Mouse (Mus musculus): ENCODE data around the gene Cd4. TPM values are rescaled to one million over a fixed set of nuclear protein-coding genes. Genes with fewer than 3 reads are reported as not detected.

Gene Cd4
- 0.09 and 0.39 TPM in 2 replicates for polyA plus RNA-seq (2016; fragmentation: Nextera tagmentation; extraction: Ambion mirVana)

DNA sequence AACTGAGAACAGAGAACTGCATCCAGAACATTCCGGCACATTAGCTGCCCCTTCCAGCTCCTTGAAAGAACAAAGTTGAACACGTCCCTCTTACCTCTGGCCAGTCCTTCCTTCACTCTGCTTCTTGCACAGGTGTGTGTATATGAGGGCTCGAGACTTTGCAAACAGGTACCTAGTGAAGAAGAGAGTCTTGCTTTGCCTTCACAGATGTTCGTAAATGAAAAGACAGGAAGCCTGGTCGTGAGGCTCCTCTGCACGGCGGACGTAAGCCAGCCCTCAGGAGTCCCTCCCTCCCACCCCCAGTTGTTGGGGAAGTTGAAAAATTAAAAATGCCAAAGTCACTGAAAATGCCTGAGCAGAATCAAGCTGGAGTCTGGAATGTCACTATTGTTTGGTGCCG lies at the start of gene Cd4:
TSS of gene Cd4 (minus strand) at position 236 of the 400 bp plus-strand sequence.
- no peaks in the 10 kb centered on the region for H3K4me1 ChIP-seq
- no peaks in the 10 kb centered on the region for H3K27me3 ChIP-seq
- no peaks in the 10 kb centered on the region for H3K36me3 ChIP-seq
- 86% methylated on average over 9 of the region's 9 CpGs for WGBS
- H3K9me3 ChIP-seq = no peaks in the 10 kb centered on the region
- no peak within 1 kb of the TSS for H3K4me2 ChIP-seq (replicated peaks)
- H3K9ac ChIP-seq = no peak within 1 kb of the TSS
- no peak within 1 kb of the TSS for H3K27ac ChIP-seq
- ATAC-seq (ENCODE audit: insufficient number of reproducible peaks, insufficient read depth, low FRiP score, low TSS enrichment) = no peak
- no peak within 1 kb of the TSS for H3K4me3 ChIP-seq

DNA sequence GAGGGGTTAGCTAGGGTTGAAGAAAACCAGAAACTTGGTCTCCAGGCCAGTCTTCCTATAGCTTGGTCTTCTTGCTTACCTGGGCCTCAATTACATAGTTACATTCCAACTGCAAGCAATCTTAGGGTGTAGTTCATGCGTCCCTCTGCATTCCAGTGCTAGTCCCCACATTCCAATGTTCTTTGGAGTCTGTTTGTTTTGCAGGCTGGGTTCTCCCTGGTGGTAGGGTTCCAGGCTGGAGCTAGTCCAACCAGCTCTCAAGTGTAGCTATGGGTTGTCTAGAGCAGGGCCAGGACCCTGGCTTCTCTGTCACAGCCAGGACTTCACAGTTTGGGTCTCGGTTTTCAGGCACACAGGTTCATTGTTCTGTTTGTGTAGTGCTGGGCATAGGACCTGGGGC lies 49.5 kb upstream of the Cd4 start:
- Histone ChIP-seq H3K4me1 (peaks cover 6% of the 10 kb centered on the region), H3K9me3 (no peaks in the 10 kb centered on the region), H3K27me3 (no peaks in the 10 kb centered on the region), H3K4me3 (no peak overlapping the region), H3K9ac (no peak overlapping the region), H3K4me2 (replicated peaks) (no peak overlapping the region), H3K27ac (no peak overlapping the region), H3K36me3 (peaks cover 62% of the 10 kb centered on the region)
- 78% methylated on average over 2 of the region's 2 CpGs for WGBS
- ATAC-seq (ENCODE audit: insufficient number of reproducible peaks, insufficient read depth, low FRiP score, low TSS enrichment) = no peak

DNA sequence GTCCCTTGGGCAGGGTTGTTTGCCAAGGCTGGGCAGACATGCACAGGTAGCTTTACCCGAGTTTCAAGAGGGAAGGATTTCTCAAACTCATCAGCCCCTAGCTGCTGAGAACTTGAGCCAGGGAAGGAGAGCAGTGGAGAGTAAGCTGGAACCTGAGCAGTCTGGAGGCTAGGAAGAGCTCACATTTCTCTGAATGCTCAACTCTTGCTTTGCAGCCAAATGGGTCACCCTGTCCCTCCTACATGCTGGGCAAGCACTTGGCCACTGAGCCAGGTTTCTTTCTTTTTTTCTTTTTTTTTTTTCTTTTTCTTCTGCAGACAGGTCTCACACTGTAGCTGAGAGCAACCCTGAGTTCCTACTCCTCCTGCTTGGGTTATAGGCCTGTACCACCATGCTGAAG lies 48.7 kb upstream of the Cd4 start:
- Histone ChIP-seq H3K4me2 (replicated peaks) (no peak overlapping the region), H3K9me3 (no peaks in the 10 kb centered on the region), H3K4me1 (peaks cover 12% of the 10 kb centered on the region), H3K4me3 (no peak overlapping the region), H3K36me3 (peaks cover 63% of the 10 kb centered on the region), H3K9ac (no peak overlapping the region), H3K27me3 (no peaks in the 10 kb centered on the region), H3K27ac (no peak overlapping the region)
- ATAC-seq (ENCODE audit: insufficient number of reproducible peaks, insufficient read depth, low FRiP score, low TSS enrichment) = no peak
- WGBS = 72% methylated on average over 1 of the region's 1 CpGs

DNA sequence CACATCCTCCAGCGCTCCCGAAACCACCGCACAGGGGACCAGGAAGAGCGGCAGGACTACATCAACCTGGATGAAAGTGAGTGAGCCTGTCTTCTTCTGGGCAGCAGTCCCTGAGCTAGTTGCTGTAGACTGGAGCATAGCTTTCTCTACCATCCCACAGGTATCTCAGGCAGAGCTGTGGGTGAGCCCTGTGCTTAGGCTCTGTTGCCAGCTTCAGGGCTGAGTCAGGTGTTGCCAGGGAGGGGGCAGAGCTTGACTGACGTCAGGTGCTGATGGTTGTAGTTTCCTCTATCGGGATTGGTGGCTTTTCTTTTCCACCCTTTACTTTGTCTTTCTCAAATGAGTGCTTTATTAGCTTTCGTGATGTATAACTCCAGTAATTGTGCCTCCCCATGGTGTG lies 46.6 kb upstream of the Cd4 start:
- ATAC-seq (ENCODE audit: insufficient number of reproducible peaks, insufficient read depth, low FRiP score, low TSS enrichment) = no peak
- Histone ChIP-seq H3K4me3 (no peak overlapping the region), H3K36me3 (peaks cover 61% of the 10 kb centered on the region), H3K9ac (no peak overlapping the region), H3K4me2 (replicated peaks) (no peak overlapping the region), H3K4me1 (peaks cover 17% of the 10 kb centered on the region), H3K27me3 (no peaks in the 10 kb centered on the region), H3K9me3 (no peaks in the 10 kb centered on the region), H3K27ac (no peak overlapping the region)
- 93% methylated on average over 7 of the region's 7 CpGs for WGBS

DNA sequence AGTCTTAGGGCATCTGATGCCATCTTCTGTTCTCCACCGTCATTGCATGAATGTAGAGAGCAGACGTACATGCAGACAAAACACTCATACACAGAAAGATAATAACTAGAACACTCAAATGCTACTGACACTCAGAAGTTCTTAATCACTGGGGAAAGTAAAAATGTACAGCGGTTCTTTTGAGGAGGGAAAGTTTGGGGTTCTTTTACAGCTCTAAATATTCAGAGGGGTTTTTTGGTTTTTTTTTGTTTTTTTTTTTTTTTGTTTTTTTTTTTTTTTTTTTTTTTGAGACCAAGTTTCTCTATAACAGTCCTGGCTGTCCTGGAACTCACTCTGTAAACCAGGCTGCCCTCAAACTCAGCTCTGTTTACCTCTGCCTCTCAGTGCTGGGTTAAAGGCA lies 45.1 kb upstream of the Cd4 start:
- peaks cover 47% of the 10 kb centered on the region for H3K36me3 ChIP-seq
- no peak for ATAC-seq (ENCODE audit: insufficient number of reproducible peaks, insufficient read depth, low FRiP score, low TSS enrichment)
- no peak overlapping the region for H3K27ac ChIP-seq
- H3K4me2 ChIP-seq (replicated peaks) = 0 out of 2 replicates have a peak overlapping the region, but pooled peaks have one; percentile 94
- peak overlapping the region; percentile 15; the same call in 1 of the 2 replicates for H3K9ac ChIP-seq
- no peaks in the 10 kb centered on the region for H3K27me3 ChIP-seq
- 89% methylated on average over 3 of the region's 3 CpGs for WGBS
- H3K9me3 ChIP-seq = no peaks in the 10 kb centered on the region
- 0 out of 2 replicates have a peak overlapping the region, but pooled peaks have one; percentile 93 for H3K4me3 ChIP-seq
- peaks cover 17% of the 10 kb centered on the region for H3K4me1 ChIP-seq

DNA sequence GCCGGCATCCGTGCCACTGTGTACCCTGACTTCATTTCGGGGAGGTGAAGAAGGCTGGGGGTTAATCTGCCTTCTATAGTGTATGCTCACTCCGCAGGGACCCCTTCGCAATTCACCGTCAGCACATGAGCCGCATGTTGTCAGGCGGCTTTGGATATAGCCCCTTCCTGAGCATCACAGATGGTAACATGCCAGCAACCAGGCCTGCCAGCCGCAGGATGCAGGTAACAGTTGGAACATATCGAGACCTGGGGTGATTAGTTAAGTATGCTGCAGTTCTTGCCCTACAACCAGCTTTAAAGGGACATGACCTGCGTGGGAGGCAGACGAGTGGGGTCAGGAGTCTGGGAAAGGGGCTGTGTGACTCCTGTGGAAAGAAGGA lies 44.3 kb upstream of the Cd4 start:
- peak overlapping the region; percentile 98 for H3K9ac ChIP-seq
- H3K4me3 ChIP-seq = peak overlapping the region; percentile 93
- H3K27ac ChIP-seq = peak overlapping the region; percentile 97
- H3K9me3 ChIP-seq = no peaks in the 10 kb centered on the region
- no peaks in the 10 kb centered on the region for H3K27me3 ChIP-seq
- peak overlapping the region; percentile 94 for H3K4me2 ChIP-seq (replicated peaks)
- WGBS = 46% methylated on average over 12 of the region's 12 CpGs
- peaks cover 39% of the 10 kb centered on the region for H3K36me3 ChIP-seq
- ATAC-seq (ENCODE audit: insufficient number of reproducible peaks, insufficient read depth, low FRiP score, low TSS enrichment) = no peak
- peaks cover 17% of the 10 kb centered on the region for H3K4me1 ChIP-seq

DNA sequence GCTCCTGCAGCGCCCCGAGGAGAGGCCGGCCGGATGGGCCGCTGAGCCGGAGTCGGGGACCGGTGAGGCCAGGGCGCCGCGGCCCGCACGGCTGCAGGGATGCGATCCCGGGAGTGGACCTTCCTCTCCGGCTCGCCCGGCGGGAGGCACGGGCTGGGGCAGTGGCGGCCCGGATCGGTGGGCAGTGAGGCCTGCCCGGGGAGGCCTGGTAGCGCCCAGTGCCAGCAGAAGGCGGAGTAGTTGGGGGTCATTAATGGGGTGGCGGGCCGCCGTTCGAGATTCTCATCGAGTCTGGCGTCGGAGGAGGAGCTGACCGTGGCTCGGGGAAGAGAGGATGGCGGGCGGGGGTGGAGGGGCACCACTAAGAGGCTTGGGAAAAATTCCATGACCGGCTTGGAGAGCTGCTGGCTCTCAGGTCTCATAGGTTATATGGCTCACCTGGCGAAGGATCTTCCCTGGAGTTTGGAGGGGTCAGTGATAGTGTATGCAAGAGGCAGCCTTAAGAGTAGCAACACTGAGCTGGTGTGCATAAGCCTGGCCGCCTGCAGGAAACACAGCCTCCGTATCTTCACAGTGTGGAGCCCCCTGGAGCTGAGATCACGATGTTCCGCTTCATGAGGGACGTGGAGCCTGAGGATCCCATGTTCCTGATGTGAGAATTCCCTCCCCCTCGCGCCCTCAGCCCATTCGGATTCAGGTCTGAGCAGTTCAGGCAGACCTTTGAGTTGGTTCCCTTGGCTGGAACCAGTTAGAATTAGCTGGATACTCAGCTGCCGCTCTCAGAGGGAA lies 43.7 kb upstream of the Cd4 start:
- WGBS = 1% methylated on average over 48 of the region's 48 CpGs
- H3K4me2 ChIP-seq (replicated peaks) = peak overlapping the region; percentile 94
- H3K36me3 ChIP-seq = peaks cover 37% of the 10 kb centered on the region
- H3K4me3 ChIP-seq = peak overlapping the region; percentile 93
- ATAC-seq (ENCODE audit: insufficient number of reproducible peaks, insufficient read depth, low FRiP score, low TSS enrichment) = peak; percentile 3; the same call in 1 of the 2 replicates
- peak overlapping the region; percentile 98 for H3K9ac ChIP-seq
- H3K4me1 ChIP-seq = peaks cover 17% of the 10 kb centered on the region
- peak overlapping the region; percentile 97 for H3K27ac ChIP-seq
- no peaks in the 10 kb centered on the region for H3K27me3 ChIP-seq
- H3K9me3 ChIP-seq = no peaks in the 10 kb centered on the region

DNA sequence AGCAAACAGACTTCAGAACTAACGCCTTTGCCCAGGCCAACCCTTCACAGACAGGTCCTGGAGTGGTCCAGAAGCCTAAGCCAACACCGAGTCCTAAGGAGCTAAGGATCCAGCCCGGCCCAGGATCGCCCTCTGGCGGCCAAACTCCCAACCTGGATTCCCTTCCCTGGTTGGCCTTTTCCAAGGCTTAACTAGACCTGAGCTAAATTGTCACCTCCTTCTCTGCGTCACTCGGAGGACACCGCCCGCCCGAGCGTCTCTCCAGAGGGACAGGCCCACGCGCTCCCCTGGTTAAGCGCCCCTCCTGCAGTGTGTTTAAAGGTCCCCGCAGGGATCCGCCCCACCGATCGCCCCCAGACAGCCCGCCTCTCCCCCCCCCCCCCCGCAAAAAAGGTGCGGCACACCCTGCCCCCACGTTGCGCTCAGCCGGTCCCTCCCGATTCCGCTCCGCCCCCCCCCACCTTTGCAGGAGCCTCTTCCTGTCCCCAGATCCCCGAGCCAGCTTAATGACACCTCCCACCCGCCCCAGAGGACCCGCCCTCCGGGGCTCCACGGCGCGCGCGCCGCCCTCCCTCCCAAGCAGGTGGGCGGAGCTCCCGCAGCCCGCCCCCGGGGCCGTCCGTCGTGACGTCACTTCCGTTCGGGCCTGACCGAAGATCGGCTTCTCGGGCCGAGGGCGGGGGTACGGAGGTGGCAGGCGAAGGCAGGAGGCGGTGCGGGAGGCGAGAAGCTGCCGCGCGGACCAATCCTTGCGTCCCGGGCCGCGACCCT lies 42.9 kb upstream of the Cd4 start, which contains the start of gene Mlf2:
TSS of gene Mlf2 (plus strand) at position 633 of the 771 bp plus-strand sequence.
- Histone ChIP-seq H3K9me3 (no peaks in the 10 kb centered on the region), H3K4me2 (replicated peaks) (peak within 1 kb of the TSS; percentile 94), H3K4me3 (peak within 1 kb of the TSS; percentile 93), H3K36me3 (peaks cover 30% of the 10 kb centered on the region), H3K4me1 (peaks cover 20% of the 10 kb centered on the region), H3K27ac (peak within 1 kb of the TSS; percentile 97), H3K9ac (peak within 1 kb of the TSS; percentile 98), H3K27me3 (no peaks in the 10 kb centered on the region)
- under 1% methylated on average over 49 of the region's 64 CpGs for WGBS
- peak; percentile 93 for ATAC-seq (ENCODE audit: insufficient number of reproducible peaks, insufficient read depth, low FRiP score, low TSS enrichment)

DNA sequence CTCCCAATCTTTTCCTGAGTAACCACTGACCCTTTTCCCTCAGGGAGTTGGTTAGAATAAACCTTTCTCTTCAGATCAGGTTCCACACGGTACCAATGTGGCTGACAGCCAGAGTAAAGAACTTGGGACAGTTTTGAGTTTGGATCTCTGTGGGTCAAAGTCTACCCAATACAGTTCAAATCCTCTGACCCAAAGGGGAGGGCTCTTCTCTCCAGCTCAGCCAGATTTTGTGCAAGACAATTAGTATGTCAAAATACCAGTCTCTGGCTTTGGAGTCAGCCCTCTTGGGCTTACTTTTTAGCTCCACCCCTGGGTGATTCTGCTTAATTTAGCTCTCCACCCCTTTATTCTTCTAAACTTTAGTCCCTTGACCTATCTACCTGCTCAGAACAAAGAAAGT lies 42.2 kb upstream of the Cd4 start:
- H3K9ac ChIP-seq = peak overlapping the region; percentile 52
- ATAC-seq (ENCODE audit: insufficient number of reproducible peaks, insufficient read depth, low FRiP score, low TSS enrichment) = no peak

DNA sequence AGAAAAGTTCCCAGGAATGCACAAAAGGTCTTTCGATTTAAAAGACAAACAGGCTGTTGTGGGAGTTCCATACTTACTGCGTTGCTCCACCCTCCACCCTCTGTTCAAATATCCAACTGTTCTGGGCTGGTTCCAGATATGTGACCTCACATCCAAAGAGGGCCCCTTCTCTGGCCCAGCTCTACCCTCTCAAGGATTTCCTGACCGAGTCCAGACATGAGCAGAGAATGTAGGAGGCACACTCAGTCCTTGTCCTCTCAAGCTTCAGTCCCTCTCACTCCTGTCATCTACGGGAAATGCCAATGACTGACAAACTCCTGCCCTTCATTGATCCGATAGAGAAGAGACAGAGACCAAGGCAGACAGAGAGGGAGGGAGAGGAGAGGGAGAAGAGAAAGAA lies 37.9 kb upstream of the Cd4 start:
- Histone ChIP-seq H3K36me3 (no peaks in the 10 kb centered on the region), H3K27me3 (no peaks in the 10 kb centered on the region), H3K4me2 (replicated peaks) (no peak overlapping the region), H3K9me3 (no peaks in the 10 kb centered on the region), H3K27ac (peak overlapping the region; percentile 4; the same call in 1 of the 2 replicates), H3K9ac (no peak overlapping the region), H3K4me1 (peaks cover 17% of the 10 kb centered on the region), H3K4me3 (no peak overlapping the region)
- ATAC-seq (ENCODE audit: insufficient number of reproducible peaks, insufficient read depth, low FRiP score, low TSS enrichment) = no peak
- WGBS = 44% methylated on average over 5 of the region's 5 CpGs

More for the DNA sequence above, 42.2 kb upstream of the Cd4 start:
- peak overlapping the region; percentile 97 for H3K27ac ChIP-seq
- peaks cover 22% of the 10 kb centered on the region for H3K36me3 ChIP-seq
- H3K4me1 ChIP-seq = peaks cover 23% of the 10 kb centered on the region
- WGBS = 8% methylated on average over 1 of the region's 1 CpGs
- H3K27me3 ChIP-seq = no peaks in the 10 kb centered on the region
- peak overlapping the region; percentile 94 for H3K4me2 ChIP-seq (replicated peaks)
- no peaks in the 10 kb centered on the region for H3K9me3 ChIP-seq
- peak overlapping the region; percentile 93 for H3K4me3 ChIP-seq

DNA sequence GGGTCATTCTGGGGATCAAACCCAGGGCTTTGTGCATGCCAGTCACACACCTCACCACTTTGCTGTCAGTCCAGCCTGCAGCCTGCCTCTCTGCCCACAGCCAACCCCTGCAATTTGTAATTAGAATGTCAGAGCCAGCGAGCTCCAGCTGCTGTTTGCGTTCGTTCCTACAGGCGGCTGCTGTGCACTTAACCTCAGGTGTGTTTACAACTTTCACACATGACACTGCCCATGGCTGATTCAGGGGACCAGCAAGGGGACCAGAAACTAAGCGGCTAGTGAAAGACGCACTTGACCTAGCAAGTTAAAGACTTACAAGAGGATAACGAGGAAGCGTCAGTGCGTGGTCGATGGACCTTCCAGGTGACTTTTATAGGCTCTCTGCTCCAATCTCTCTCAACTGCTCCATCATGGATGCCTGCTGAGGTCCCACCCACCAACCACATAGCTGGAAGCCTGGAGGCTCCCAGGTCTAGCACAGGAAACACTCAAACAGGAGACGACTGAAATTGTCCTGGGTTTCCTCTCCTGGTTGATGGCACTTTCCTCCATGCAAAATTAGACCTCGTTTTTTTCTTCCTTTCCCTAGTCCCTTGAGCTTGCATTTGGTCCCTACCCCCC lies 37.3 kb upstream of the Cd4 start:
- no peak overlapping the region for H3K9ac ChIP-seq
- no peaks in the 10 kb centered on the region for H3K36me3 ChIP-seq
- H3K4me1 ChIP-seq = peaks cover 22% of the 10 kb centered on the region
- no peak overlapping the region for H3K4me2 ChIP-seq (replicated peaks)
- 30% methylated on average over 12 of the region's 12 CpGs for WGBS
- H3K4me3 ChIP-seq = no peak overlapping the region
- no peak overlapping the region for H3K27ac ChIP-seq
- H3K9me3 ChIP-seq = no peaks in the 10 kb centered on the region
- no peak for ATAC-seq (ENCODE audit: insufficient number of reproducible peaks, insufficient read depth, low FRiP score, low TSS enrichment)
- no peaks in the 10 kb centered on the region for H3K27me3 ChIP-seq

Data from embryonic facial prominence, embryonic 12.5 days (tissue).